Mouse (Mus musculus) left cerebral cortex, adult 2 months (tissue): ENCODE measurements around the gene E2f3. TPM values are rescaled to one million over a fixed set of nuclear protein-coding genes. Genes with fewer than 3 reads are reported as not detected.

Experiments
- DNase-seq, 2 experiments: peaks; one replicate each; pipeline ENCODE4 v3.0.0; 2021 to 2022; ENCODE audit warnings: low spot score in 2 of 2, mixed read lengths in 1 of 2; ENCODE audit errors: extremely low spot score in 1 of 2
- H3K27ac ChIP-seq: fragments of 200-600 bp; 2 replicates; pipeline ENCODE4 v1.8.1; 2022
- H3K4me3 ChIP-seq: fragments of 200-600 bp; 2 replicates; pipeline ENCODE4 v1.8.1; 2022
- CTCF ChIP-seq: fragments of 200-600 bp; IDR thresholded peaks from 2 replicates; pipeline ENCODE4 v1.8.1; 2022; ENCODE audit warnings: antibody characterized with exemption, mild to moderate bottlenecking, moderate library complexity
- intact Hi-C: fragments of 180-260 bp; cut with DNase I; formaldehyde crosslinking; loops from one replicate; pipeline ENCODE4 v1.15.1; 2025
- total RNA-seq, 2 experiments: library from RNA; stranded (reverse); gene quantifications; 2 replicates each; pipeline ENCODE4 v1.2.3; 2021

E2f3 gene
- total RNA-seq, 2 experiments from 2014 or later = 21.1 to 21.8 TPM

DNA sequence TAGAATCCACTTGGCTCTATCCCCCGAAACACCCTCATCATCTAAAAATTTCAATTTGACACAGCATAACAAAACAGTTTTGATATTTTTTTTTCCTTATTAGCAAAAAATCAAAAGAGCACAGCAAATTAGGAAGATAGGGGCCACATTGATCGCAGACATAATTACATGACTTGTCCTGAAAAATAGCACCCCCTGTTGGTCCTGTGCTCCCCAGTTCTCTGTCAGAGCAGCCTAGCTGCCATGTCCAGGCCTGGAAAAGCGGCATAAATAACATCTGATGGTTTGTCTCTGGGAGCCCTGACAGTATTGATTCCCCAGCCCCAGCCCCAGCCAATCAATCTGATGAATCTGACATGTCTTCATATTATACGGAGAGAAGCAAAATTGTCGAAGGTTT is 11.8 kb downstream of the E2f3 start:
- DNase-seq = no peak
- intact Hi-C loops = no loop called here
- no peak overlapping the region for H3K4me3 ChIP-seq
- peak; percentile 48 for TF ChIP-seq CTCF
- no peak overlapping the region for H3K27ac ChIP-seq

DNA sequence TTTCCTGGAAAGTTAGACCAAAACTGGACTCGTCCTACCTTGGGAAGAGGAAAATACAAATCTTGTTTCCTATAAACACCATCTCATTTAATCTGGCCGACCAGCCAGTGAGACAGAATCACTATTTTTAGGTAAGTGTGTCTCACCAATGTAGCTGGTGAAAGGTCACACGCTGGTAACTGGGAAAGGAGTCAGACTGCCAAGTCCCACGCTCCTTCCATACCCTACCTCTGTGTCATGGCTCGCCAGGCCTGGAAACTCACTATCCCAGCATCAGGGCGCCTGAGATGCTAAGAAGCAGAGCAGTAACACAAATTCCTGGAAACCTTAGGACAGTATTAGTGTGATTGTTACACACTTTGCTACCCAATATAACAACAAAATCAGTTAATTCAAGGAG is 12.3 kb downstream of the E2f3 start:
- intact Hi-C loops = no loop called here
- no peak for DNase-seq
- TF ChIP-seq CTCF = no peak
- H3K27ac ChIP-seq = no peak overlapping the region
- H3K4me3 ChIP-seq = no peak overlapping the region

- TF ChIP-seq CTCF = no peak
- intact Hi-C loops = no loop called here
- H3K4me3 ChIP-seq = no peak overlapping the region
- DNase-seq = no peak
- H3K27ac ChIP-seq = no peak overlapping the region
These were observed 15.5 kb downstream of the E2f3 start for GRCm38 (mm10) chr13:29970333-29970732.

GRCm38 (mm10) chr13:29968636-29969035 is 17.2 kb downstream of the E2f3 start:
- Histone ChIP-seq H3K27ac (no peak overlapping the region), H3K4me3 (no peak overlapping the region)
- intact Hi-C loops = no loop called here
- TF ChIP-seq CTCF = no peak
- DNase-seq = no peak

GRCm38 (mm10) chr13:29967367-29967766 is 18.5 kb downstream of the E2f3 start:
- no peak overlapping the region for H3K4me3 ChIP-seq
- no peak overlapping the region for H3K27ac ChIP-seq
- TF ChIP-seq CTCF = no peak
- no peak for DNase-seq
- intact Hi-C loops = no loop called here

DNA sequence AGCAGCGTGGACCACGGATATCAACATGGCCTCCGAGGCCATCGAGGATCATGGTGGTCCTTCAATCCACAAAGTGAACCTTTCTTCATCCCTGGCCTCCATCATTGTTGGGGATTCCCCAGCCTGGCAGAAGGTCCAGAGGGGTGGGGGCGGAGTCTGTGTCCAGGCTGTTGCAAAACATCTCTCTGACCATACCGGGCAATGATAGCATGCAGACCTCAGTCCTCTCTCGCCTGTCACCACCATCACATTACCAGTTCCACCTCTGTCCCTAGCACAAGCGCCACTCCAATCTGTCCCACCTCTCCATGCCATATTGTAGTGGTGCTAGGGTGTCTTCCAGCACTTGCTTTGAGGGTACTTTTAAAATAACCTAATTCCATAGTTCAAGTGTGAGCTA is 18.9 kb downstream of the E2f3 start:
- intact Hi-C loops = no loop called here
- Histone ChIP-seq H3K4me3 (no peak overlapping the region), H3K27ac (no peak overlapping the region)
- no peak for DNase-seq
- no peak for TF ChIP-seq CTCF

DNA sequence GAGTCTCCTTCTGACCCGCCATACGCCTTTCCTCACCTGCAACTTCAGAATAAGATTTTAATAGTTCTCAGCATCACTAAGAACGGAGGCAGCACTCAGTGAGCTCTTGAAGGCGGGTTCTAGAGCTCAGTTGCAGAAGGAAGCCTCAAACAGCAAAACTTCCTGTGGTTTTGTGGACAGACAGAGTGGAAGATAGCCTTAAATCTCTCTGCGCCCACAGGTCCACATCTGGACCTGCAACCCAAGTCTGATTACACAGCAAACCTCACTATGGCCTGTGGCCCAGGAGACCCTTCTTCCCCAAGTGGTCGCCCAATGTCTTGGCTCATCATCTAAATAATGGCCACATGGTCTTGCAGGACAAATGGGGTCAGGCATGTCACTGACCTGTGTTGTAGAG is 21.8 kb downstream of the E2f3 start:
- H3K4me3 ChIP-seq = no peak overlapping the region
- no peak for DNase-seq
- no peak overlapping the region for H3K27ac ChIP-seq
- no peak for TF ChIP-seq CTCF
- intact Hi-C loops = no loop called here

DNA sequence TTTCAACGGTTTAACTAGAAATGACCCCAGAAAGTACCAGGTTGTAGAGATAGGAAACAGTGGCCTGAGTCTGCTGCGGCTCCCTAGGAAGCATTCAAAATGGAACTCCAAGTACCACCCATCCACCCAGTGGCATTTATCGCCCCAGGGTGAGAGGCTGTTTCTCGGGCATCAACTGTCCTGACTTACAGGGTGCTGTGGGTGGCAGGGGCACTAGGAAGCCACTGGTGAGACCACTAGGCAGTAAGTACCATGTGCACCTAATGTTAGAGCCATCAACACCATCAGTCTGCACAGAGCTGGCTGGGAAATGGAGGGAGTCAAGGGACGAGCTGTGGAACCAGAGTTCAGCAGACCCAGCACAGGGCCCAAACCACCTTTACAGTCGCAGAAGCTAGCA is 25.4 kb downstream of the E2f3 start:
- no peak for DNase-seq
- intact Hi-C loops = no loop called here
- H3K4me3 ChIP-seq = no peak overlapping the region
- no peak for TF ChIP-seq CTCF
- H3K27ac ChIP-seq = no peak overlapping the region

DNA sequence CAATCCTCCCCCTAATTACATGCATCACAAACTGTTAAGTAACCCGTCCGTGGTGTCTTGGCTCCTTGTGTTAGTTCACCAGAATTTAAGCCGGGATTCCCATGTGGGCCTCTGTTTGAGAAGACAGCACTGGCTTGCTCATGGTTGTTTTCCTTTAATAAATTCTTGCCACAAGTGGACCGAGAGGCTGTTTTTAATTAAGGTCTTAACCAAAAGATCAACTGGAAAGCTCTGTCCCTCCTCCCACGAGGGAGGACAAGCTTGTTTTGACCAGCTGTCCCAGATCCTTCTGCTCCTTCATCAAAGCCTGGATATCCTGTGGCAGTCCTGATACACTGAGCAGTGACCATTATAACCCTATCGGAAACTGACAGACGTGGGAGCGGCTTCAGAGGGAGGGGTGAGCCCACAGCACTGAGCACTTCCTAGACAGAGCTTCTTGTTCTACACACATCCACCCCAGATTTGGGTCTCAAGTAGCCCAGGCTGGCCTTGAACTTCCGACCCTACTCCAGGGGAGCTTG is 28.1 kb downstream of the E2f3 start:
- no peak overlapping the region for H3K4me3 ChIP-seq
- TF ChIP-seq CTCF = no peak
- DNase-seq = no peak
- intact Hi-C loops = no loop called here
- H3K27ac ChIP-seq = no peak overlapping the region

- no peak for TF ChIP-seq CTCF
- DNase-seq = no peak
- Histone ChIP-seq H3K27ac (no peak overlapping the region), H3K4me3 (no peak overlapping the region)
- intact Hi-C loops = no loop called here
These were observed 28.9 kb downstream of the E2f3 start for GRCm38 (mm10) chr13:29956821-29957421.

- no peak overlapping the region for H3K27ac ChIP-seq
- no peak overlapping the region for H3K4me3 ChIP-seq
- intact Hi-C loops = no loop called here
- TF ChIP-seq CTCF = no peak
- no peak for DNase-seq
These were observed 30.6 kb downstream of the E2f3 start for GRCm38 (mm10) chr13:29955296-29955695.

- no peak for TF ChIP-seq CTCF
- intact Hi-C loops = no loop called here
- H3K4me3 ChIP-seq = no peak overlapping the region
- DNase-seq = no peak
- H3K27ac ChIP-seq = no peak overlapping the region
These were observed 31.1 kb downstream of the E2f3 start for GRCm38 (mm10) chr13:29954741-29955140.

DNA sequence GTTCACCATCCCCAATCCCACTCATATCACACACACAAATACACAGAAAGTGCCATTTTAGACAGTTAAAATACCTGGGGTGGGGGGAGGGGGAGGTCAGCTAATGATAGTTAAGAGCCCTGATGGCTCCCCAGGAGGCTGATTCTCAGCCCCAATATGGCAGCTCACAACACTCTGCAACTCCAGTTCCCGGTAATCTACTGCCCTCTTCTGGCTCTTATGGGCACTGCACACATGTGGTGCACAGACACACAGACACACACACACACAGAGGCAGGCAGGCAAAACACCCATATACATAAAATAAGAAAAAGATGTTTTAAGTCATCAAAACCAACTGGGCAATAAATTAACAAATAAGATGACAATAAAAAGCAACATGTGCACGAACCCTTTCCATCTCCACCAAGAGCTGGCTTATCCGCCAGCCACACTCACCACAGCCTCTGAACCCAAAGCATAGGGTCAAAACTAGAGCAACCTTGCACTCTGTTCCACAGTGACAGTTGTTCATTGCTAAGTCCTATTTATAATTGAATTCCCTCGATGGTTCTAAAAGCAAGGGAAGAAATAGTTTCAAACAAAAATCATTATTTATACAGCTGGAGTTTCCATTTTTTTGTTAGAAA is 32.3 kb downstream of the E2f3 start:
- intact Hi-C loops = no loop called here
- Histone ChIP-seq H3K27ac (no peak overlapping the region), H3K4me3 (no peak overlapping the region)
- no peak for DNase-seq
- no peak; the same call in none of the 2 replicates for TF ChIP-seq CTCF
